Mouse (Mus musculus) MEL (cell line): ENCODE results near the gene Npm3. TPM values are rescaled to one million over a fixed set of nuclear protein-coding genes. Genes with fewer than 3 reads are reported as not detected.

Experiments
- DNase-seq: peaks from one replicate; pipeline ENCODE4 v3.0.0; 2011; ENCODE audit warnings: low read depth, low spot score
- H3K27ac ChIP-seq: 2 replicates; pipeline ENCODE4 v1.5.1; 2012; ENCODE audit warnings: low read depth, mild to moderate bottlenecking, control low read depth, low read length, moderate library complexity; ENCODE audit not compliant: control insufficient read depth
- H3K27me3 ChIP-seq, 2 experiments: fragments of 150-350 bp in 1 of 2; sonication (generic) in 1 of 2; 2 replicates each; pipeline ENCODE4 v1.6.1; 2012; ENCODE audit warnings: low read length in 2 of 2, mild to moderate bottlenecking in 2 of 2, improper control_type of control experiment in 1 of 2, moderate library complexity in 1 of 2; ENCODE audit not compliant: insufficient read depth in 2 of 2, control insufficient read depth in 1 of 2
- H3K36me3 ChIP-seq, 2 experiments: 2 replicates each; pipeline ENCODE4 v1.6.1; 2012 to 2014; ENCODE audit warnings: low read length in 2 of 2, improper control_type of control experiment in 1 of 2, inconsistent platforms in 1 of 2, mild to moderate bottlenecking in 1 of 2; ENCODE audit not compliant: insufficient read depth in 2 of 2, control insufficient read depth in 1 of 2
- H3K4me1 ChIP-seq, 2 experiments: fragments of 150-350 bp in 1 of 2; sonication (generic) in 1 of 2; 2 replicates each; pipeline ENCODE4 v1.6.1; 2012; ENCODE audit warnings: low read length in 2 of 2, improper control_type of control experiment in 1 of 2, mild to moderate bottlenecking in 1 of 2; ENCODE audit not compliant: insufficient read depth in 2 of 2, control insufficient read depth in 1 of 2
- H3K4me3 ChIP-seq, 2 experiments: fragments of 150-350 bp in 1 of 2; sonication (generic) in 1 of 2; 2 replicates each; pipeline ENCODE4 v1.5.1; 2012; ENCODE audit warnings: low read depth in 2 of 2, low read length in 2 of 2, mild to moderate bottlenecking in 2 of 2, moderate library complexity in 2 of 2, control low read depth in 1 of 2, improper control_type of control experiment in 1 of 2; ENCODE audit not compliant: control insufficient read depth in 1 of 2, insufficient read depth in 1 of 2
- H3K79me2 ChIP-seq: 2 replicates; pipeline ENCODE4 v1.6.1; 2012; ENCODE audit warnings: mild to moderate bottlenecking, low read length, moderate library complexity; ENCODE audit not compliant: control insufficient read depth, poor library complexity, insufficient read depth
- H3K9ac ChIP-seq: 2 replicates; pipeline ENCODE4 v1.6.1; 2012; ENCODE audit warnings: low read depth, mild to moderate bottlenecking, control low read depth, low read length, moderate library complexity; ENCODE audit not compliant: control insufficient read depth, poor library complexity, severe bottlenecking
- H3K9me3 ChIP-seq: fragments of 150-350 bp; sonication (generic); replicated peaks from 2 replicates; pipeline ENCODE4 v1.6.1; 2012; ENCODE audit warnings: mild to moderate bottlenecking, low read length, improper control_type of control experiment, moderate library complexity; ENCODE audit not compliant: insufficient read depth
- CTCF ChIP-seq, 3 experiments: IDR thresholded peaks in 2 of 3; conservative IDR thresholded peaks in 1 of 3; 2 replicates each; pipeline ENCODE4 v1.5.1; 2011 to 2012; ENCODE audit warnings: low read length in 3 of 3, low read depth in 2 of 3, mild to moderate bottlenecking in 2 of 3, improper control_type of control experiment in 1 of 3, inconsistent platforms in 1 of 3, mixed read lengths in 1 of 3, moderate library complexity in 1 of 3; ENCODE audit not compliant: control insufficient read depth in 1 of 3, insufficient read depth in 1 of 3, poor library complexity in 1 of 3, severe bottlenecking in 1 of 3
- E2F4 ChIP-seq: IDR thresholded peaks from 2 replicates; pipeline ENCODE4 v1.6.1; 2011; ENCODE audit warnings: low read depth, low read length, improper control_type of control experiment, borderline replicate concordance
- EP300 ChIP-seq, 2 experiments: IDR thresholded peaks; 2 replicates each; pipeline ENCODE4 v1.6.1; 2011; ENCODE audit warnings: improper control_type of control experiment in 2 of 2, low read length in 2 of 2, low read depth in 1 of 2, mild to moderate bottlenecking in 1 of 2
- ETS1 ChIP-seq: IDR thresholded peaks from 2 replicates; pipeline ENCODE4 v1.6.1; 2012; ENCODE audit warnings: low read depth, mild to moderate bottlenecking, inconsistent platforms, low read length, improper control_type of control experiment, moderate library complexity
- GABPA ChIP-seq: IDR thresholded peaks from 2 replicates; pipeline ENCODE4 v1.6.1; 2012; ENCODE audit warnings: low read depth, mild to moderate bottlenecking, inconsistent platforms, low read length, improper control_type of control experiment, moderate library complexity
- GATA1 ChIP-seq: IDR thresholded peaks from 2 replicates; pipeline ENCODE4 v1.6.1; 2011; ENCODE audit warnings: low read depth, low read length, improper control_type of control experiment
- JUND ChIP-seq: IDR thresholded peaks from 2 replicates; pipeline ENCODE4 v1.6.1; 2011; ENCODE audit warnings: low read depth, mild to moderate bottlenecking, improper control_type of control experiment, low read length
- KAT2A ChIP-seq: conservative IDR thresholded peaks from 2 replicates; pipeline ENCODE4 v1.6.1; 2012; ENCODE audit warnings: low read depth, low read length, improper control_type of control experiment, inconsistent platforms
- MXI1 ChIP-seq: IDR thresholded peaks from 2 replicates; pipeline ENCODE4 v1.6.1; 2011; ENCODE audit warnings: mild to moderate bottlenecking, low read depth, low read length, improper control_type of control experiment
- MYB ChIP-seq: IDR thresholded peaks from 2 replicates; pipeline ENCODE4 v1.6.1; 2011; ENCODE audit warnings: mild to moderate bottlenecking, low read depth, low read length, improper control_type of control experiment
- POLR2AphosphoS2 ChIP-seq: IDR thresholded peaks from 2 replicates; pipeline ENCODE4 v1.6.1; 2011; ENCODE audit warnings: low read length, improper control_type of control experiment
- POLR2AphosphoS5 ChIP-seq: IDR thresholded peaks from 2 replicates; pipeline ENCODE4 v1.6.1; 2012; ENCODE audit warnings: low read depth, borderline replicate concordance, mild to moderate bottlenecking, inconsistent platforms, low read length, moderate library complexity, mixed read lengths
- RAD21 ChIP-seq: IDR thresholded peaks from 2 replicates; pipeline ENCODE4 v1.6.1; 2011; ENCODE audit warnings: mild to moderate bottlenecking, low read depth, low read length, improper control_type of control experiment
- SIN3A ChIP-seq: IDR thresholded peaks from 2 replicates; pipeline ENCODE4 v1.6.1; 2012; ENCODE audit warnings: low read length, improper control_type of control experiment, inconsistent platforms
- SMC3 ChIP-seq: IDR thresholded peaks from 2 replicates; pipeline ENCODE4 v1.6.1; 2011; ENCODE audit warnings: low read depth, low read length, improper control_type of control experiment
- TBP ChIP-seq: IDR thresholded peaks from 2 replicates; pipeline ENCODE4 v1.8.0; 2011; ENCODE audit warnings: low read depth, low read length, improper control_type of control experiment
- TCF12 ChIP-seq: IDR thresholded peaks from 2 replicates; pipeline ENCODE4 v1.6.1; 2014; ENCODE audit warnings: low read depth, mild to moderate bottlenecking, inconsistent platforms, low read length, improper control_type of control experiment, moderate library complexity
- USF1 ChIP-seq: IDR thresholded peaks from 2 replicates; pipeline ENCODE4 v1.6.1; 2014; ENCODE audit warnings: low read depth, mild to moderate bottlenecking, inconsistent platforms, low read length, improper control_type of control experiment, moderate library complexity
- ZKSCAN1 ChIP-seq: IDR thresholded peaks from 2 replicates; pipeline ENCODE4 v1.6.1; 2012; ENCODE audit warnings: low read depth, mild to moderate bottlenecking, inconsistent platforms, low read length, improper control_type of control experiment, moderate library complexity
- ZMIZ1 ChIP-seq: IDR thresholded peaks from 2 replicates; pipeline ENCODE4 v1.6.1; 2012; ENCODE audit warnings: low read depth, mild to moderate bottlenecking, inconsistent platforms, low read length, improper control_type of control experiment, moderate library complexity
- ZNF384 ChIP-seq: IDR thresholded peaks from 2 replicates; pipeline ENCODE4 v1.6.1; 2012; ENCODE audit warnings: low read depth, mild to moderate bottlenecking, inconsistent platforms, low read length, improper control_type of control experiment
- polyA plus RNA-seq, 2 experiments: library from polyadenylated mRNA; stranded (reverse) in 1 of 2; unstranded in 1 of 2; fragments of >175 nt in 1 of 2; fragments of >200 nt in 1 of 2; gene quantifications; 2 replicates each; pipeline versions ENCODE4 v1.2.1 to v1.2.4; 2012; ENCODE audit warnings: low replicate concordance in 2 of 2, low read depth in 1 of 2; ENCODE audit not compliant: insufficient read length in 2 of 2, insufficient read depth in 1 of 2, missing spikeins in 1 of 2
- total RNA-seq: library from RNA; depleted of rRNA; stranded (reverse); fragments of 300-350 nt; gene quantifications from 2 replicates; pipeline ENCODE4 v1.2.3, GENCODE M21; 2012

The Npm3 gene
- total and polyA plus RNA-seq, 3 experiments = 426 to 602 TPM; not detected in 1

GRCm38 (mm10) chr19:45796879-45797278 is 47.5 kb upstream of the Npm3 start:
- no peak overlapping the region for H3K9ac ChIP-seq
- no peak overlapping the region for H3K27ac ChIP-seq
- H3K27me3 ChIP-seq = no peaks in the 10 kb centered on the region
- no peaks in the 10 kb centered on the region for H3K9me3 ChIP-seq
- no peak for TF ChIP-seq POLR2AphosphoS2
- TF ChIP-seq POLR2AphosphoS5 = no peak
- no peak for TF ChIP-seq SIN3A
- TF ChIP-seq RAD21 = no peak
- no peak for TF ChIP-seq TBP
- TF ChIP-seq EP300 (IDR thresholded peaks at IDR 0.05; ENCODE audit: low read depth in 1 of 2, low read length in 2 of 2) = no peak
- TF ChIP-seq GATA1 = no peak
- no peak for TF ChIP-seq GABPA
- TF ChIP-seq TCF12 = no peak
- TF ChIP-seq JUND = no peak
- TF ChIP-seq ETS1 = no peak
- no peak for TF ChIP-seq ZKSCAN1
- TF ChIP-seq, all 39 proteins: peak for 0
- H3K36me3 ChIP-seq = no peaks in the 10 kb centered on the region
- DNase-seq = no peak
- H3K79me2 ChIP-seq = no peaks in the 10 kb centered on the region
- H3K4me3 ChIP-seq = no peak overlapping the region
- H3K4me1 ChIP-seq = no peaks in the 10 kb centered on the region

- DNase-seq = no peak
- Histone ChIP-seq H3K4me3 (no peak overlapping the region), H3K9ac (no peak overlapping the region), H3K9me3 (no peaks in the 10 kb centered on the region), H3K79me2 (no peaks in the 10 kb centered on the region), H3K4me1 (peaks cover 1 to 6% of the 10 kb centered on the region in 2 experiments), H3K27ac (no peak overlapping the region), H3K27me3 (no peaks in the 10 kb centered on the region), H3K36me3 (peaks cover 0 to 6% of the 10 kb centered on the region in 2 experiments; a peak in 2 of 4 replicates)
- TF ChIP-seq ETS1 (no peak), ZNF384 (no peak), MYB (no peak), TBP (no peak), KAT2A (no peak), ZMIZ1 (no peak), CTCF (IDR thresholded peaks at IDR 0.05 in 2 of 3, conservative IDR thresholded peaks at IDR 0.05 in 1 of 3; ENCODE audit: control insufficient read depth in 1 of 3, insufficient read depth in 1 of 3, low read depth in 2 of 3, low read length in 3 of 3, poor library complexity in 1 of 3, severe bottlenecking in 1 of 3) (no peak), USF1 (no peak), SMC3 (no peak), E2F4 (no peak), MXI1 (no peak)
Measured at GRCm38 (mm10) chr19:45796061-45796556, 46.7 kb upstream of the Npm3 start.
